Comparison of ENCODE assay signal across 10 mouse cellular contexts in the genomic region with DNA sequence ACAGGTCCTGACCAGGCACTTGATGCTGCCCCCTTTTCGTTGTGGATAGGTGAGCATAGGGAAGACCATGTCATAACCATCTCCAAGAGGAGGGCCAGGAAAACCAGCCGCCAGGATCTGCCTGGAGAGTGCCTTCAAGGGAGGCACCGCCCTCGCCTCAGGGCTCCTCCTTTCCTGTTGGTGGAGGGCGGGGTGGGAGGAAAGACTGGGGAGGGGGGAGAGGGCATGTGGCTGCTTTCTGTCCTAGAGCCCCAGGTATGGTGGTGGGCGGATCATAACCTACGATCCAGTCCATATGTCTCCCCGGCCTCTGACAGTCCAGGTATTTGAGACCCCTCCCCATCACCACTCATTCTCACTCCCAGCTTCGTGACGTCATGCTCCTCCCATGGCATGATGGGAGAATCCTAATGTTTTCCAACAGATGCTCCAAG. TPM values are rescaled to one million over a fixed set of nuclear protein-coding genes. Genes with fewer than 3 reads are reported as not detected.
DNase-seq lines count a peak whose midpoint lies in the region; ATAC-seq lines count a peak whose summit lies in the region.
"Had no signal": no experiment of that assay in that cellular context is flagged by ENCODE, and none has a peak within 500 bp of the region (broad histone marks: within the 10 kb centered on the region; RNA-seq: fewer than 3 reads in every experiment).

No protein-coding gene starts in this region.

- H3K9me3 ChIP-seq in embryonic facial prominence, embryonic 13.5 days = no peaks in the 10 kb centered on the region
- no peaks in the 10 kb centered on the region for H3K9me3 ChIP-seq in intestine, embryonic 16.5 days (ENCODE audit: control insufficient read depth, low read length)
- H3K9me3 ChIP-seq in midbrain, embryonic 10.5 days (replicated peaks) = no peaks in the 10 kb centered on the region
- no peaks in the 10 kb centered on the region for H3K9me3 ChIP-seq in liver, embryonic 12.5 days (replicated peaks)
- H3K9me3 ChIP-seq: stomach, embryonic 15.5 days had no signal

- peak overlapping the region; percentile 41; the same call in 1 of the 2 replicates for H3K4me3 ChIP-seq in embryonic facial prominence, embryonic 13.5 days
- no peak overlapping the region for H3K4me3 ChIP-seq in intestine, embryonic 16.5 days (ENCODE audit: low read length)
- H3K4me3 ChIP-seq in midbrain, embryonic 10.5 days = peak overlapping the region; percentile 69
- H3K4me3 ChIP-seq in liver, embryonic 12.5 days = no peak overlapping the region

- peaks cover 42% of the 10 kb centered on the region for H3K27me3 ChIP-seq in embryonic facial prominence, embryonic 13.5 days
- peaks cover 21% of the 10 kb centered on the region for H3K27me3 ChIP-seq in intestine, embryonic 16.5 days (replicated peaks; ENCODE audit: control insufficient read depth, insufficient read depth, low read length)
- H3K27me3 ChIP-seq in midbrain, embryonic 10.5 days (ENCODE audit: low read depth, poor library complexity, severe bottlenecking) = peaks cover 44% of the 10 kb centered on the region
- peaks cover 42% of the 10 kb centered on the region for H3K27me3 ChIP-seq in liver, embryonic 12.5 days (replicated peaks)

- ATAC-seq in embryonic facial prominence, embryonic 13.5 days (ENCODE audit: insufficient number of reproducible peaks, insufficient read depth, low FRiP score, low TSS enrichment, low read depth) = no peak
- 0 out of 2 replicates have a peak, but pooled peaks have one; percentile 28 for ATAC-seq in intestine, embryonic 16.5 days
- ATAC-seq in liver, embryonic 12.5 days = no peak; the same call in 1 of the 2 replicates
- ATAC-seq: Patski had no signal

- peaks cover 13% of the 10 kb centered on the region; the same call in 1 of the 2 replicates for H3K4me1 ChIP-seq in embryonic facial prominence, embryonic 13.5 days
- H3K4me1 ChIP-seq in intestine, embryonic 16.5 days (ENCODE audit: control insufficient read depth, insufficient read depth, low read length) = no peaks in the 10 kb centered on the region; the same call in 1 of the 2 replicates
- peaks cover 26% of the 10 kb centered on the region for H3K4me1 ChIP-seq in midbrain, embryonic 10.5 days
- no peaks in the 10 kb centered on the region for H3K4me1 ChIP-seq in liver, embryonic 12.5 days

- peak; percentile 62 to 67 for DNase-seq in cerebellum, adult 18-20 months
- peak; percentile 56 for DNase-seq in midbrain, embryonic 10.5 days (ENCODE audit: low spot score)
- peak; percentile 86 for DNase-seq in telencephalon, adult 2 months (ENCODE audit: low read depth, low spot score)
- DNase-seq in MN1 (ENCODE audit: low spot score) = no peak
- DNase-seq in ovary, postnatal 10 days (ENCODE audit: low spot score) = no peak

- no peak overlapping the region for H3K9ac ChIP-seq in embryonic facial prominence, embryonic 13.5 days
- H3K9ac ChIP-seq in intestine, embryonic 16.5 days (ENCODE audit: low read depth, low read length) = no peak overlapping the region
- no peak overlapping the region for H3K9ac ChIP-seq in liver, embryonic 12.5 days
- H3K9ac ChIP-seq: stomach, embryonic 15.5 days had no signal

- 5% methylated on average over 10 of the region's 10 CpGs for WGBS in embryonic facial prominence, embryonic 13.5 days
- whole genome bisulfite sequencing in intestine, embryonic 16.5 days = 5% methylated on average over 10 of the region's 10 CpGs
- WGBS in midbrain, embryonic 10.5 days = 3% methylated on average over 10 of the region's 10 CpGs
- 8% methylated on average over 10 of the region's 10 CpGs for WGBS in liver, embryonic 12.5 days (ENCODE audit: insufficient replicate concordance)

- H3K4me2 ChIP-seq in embryonic facial prominence, embryonic 13.5 days = peak overlapping the region; percentile 67
- no peak overlapping the region for H3K4me2 ChIP-seq in intestine, embryonic 16.5 days (ENCODE audit: low read depth, low read length)
- no peak overlapping the region for H3K4me2 ChIP-seq in liver, embryonic 12.5 days

- no peaks in the 10 kb centered on the region for H3K36me3 ChIP-seq in embryonic facial prominence, embryonic 13.5 days
- H3K36me3 ChIP-seq in intestine, embryonic 16.5 days (ENCODE audit: control insufficient read depth, insufficient read depth, low read length) = no peaks in the 10 kb centered on the region
- H3K36me3 ChIP-seq in midbrain, embryonic 10.5 days = no peaks in the 10 kb centered on the region
- no peaks in the 10 kb centered on the region for H3K36me3 ChIP-seq in liver, embryonic 12.5 days
- H3K36me3 ChIP-seq: stomach, embryonic 15.5 days had no signal

- no peak overlapping the region for H3K27ac ChIP-seq in embryonic facial prominence, embryonic 13.5 days
- no peak overlapping the region for H3K27ac ChIP-seq in intestine, embryonic 16.5 days (ENCODE audit: low read length)
- peak overlapping the region; percentile 89 for H3K27ac ChIP-seq in midbrain, embryonic 10.5 days (replicated peaks)
- H3K27ac ChIP-seq in liver, embryonic 12.5 days = no peak overlapping the region
- H3K27ac ChIP-seq: stomach, embryonic 15.5 days had no signal

RNA-seq across cellular contexts. Expression of a gene that starts 22.7 kb away (rescaled TPM):
- 2.5 and 3.1 TPM in 2 replicates for polyA plus RNA-seq in embryonic facial prominence, embryonic 13.5 days (2015; fragmentation: Nextera tagmentation; extraction: Ambion mirVana)
- 1.3 and 2.2 TPM in 2 replicates for polyA plus RNA-seq in intestine, embryonic 16.5 days (2015; fragmentation: Nextera tagmentation; extraction: Ambion mirVana)
- polyA plus RNA-seq in midbrain, embryonic 10.5 days (2016; fragmentation: Nextera tagmentation; extraction: Ambion mirVana) = 5.8 and 6.7 TPM in 2 replicates
- 0.18 TPM in 1 of 2 replicates, not detected in the other for polyA plus RNA-seq in liver, embryonic 12.5 days (2016; fragmentation: Nextera tagmentation; extraction: Ambion mirVana)
- polyA plus RNA-seq: Patski had no signal

Comparison
In these comparisons a context has a peak if more than half of its experiments do, and no peak if none do; other contexts are left out.
1. DNase-seq: peak in cerebellum, adult 18-20 months (2 of 2), midbrain, embryonic 10.5 days (single experiment) and telencephalon, adult 2 months (single experiment); none in MN1 (single experiment) and ovary, postnatal 10 days (single experiment).
2. H3K4me3 ChIP-seq: peak in embryonic facial prominence, embryonic 13.5 days (single experiment) and midbrain, embryonic 10.5 days (single experiment); none in intestine, embryonic 16.5 days (single experiment) and liver, embryonic 12.5 days (single experiment).